Mouse (Mus musculus) gastrocnemius, adult 18-20 months (tissue): ENCODE data around the gene Ccdc134. TPM values are rescaled to one million over a fixed set of nuclear protein-coding genes. Genes with fewer than 3 reads are reported as not detected.
A peak's percentile ranks its signal among the peaks of the same experiment; 100 is the strongest.

Source experiments
- DNase-seq: peaks from one replicate; pipeline ENCODE4 v3.0.0; 2021; ENCODE audit warnings: low spot score
- total RNA-seq, 2 experiments: library from RNA; stranded (reverse); gene quantifications; 2 replicates each; pipeline ENCODE4 v1.2.3; 2021

The Ccdc134 gene
- total RNA-seq, 2 experiments from 2014 or later = 8.8 to 10.1 TPM

DNA sequence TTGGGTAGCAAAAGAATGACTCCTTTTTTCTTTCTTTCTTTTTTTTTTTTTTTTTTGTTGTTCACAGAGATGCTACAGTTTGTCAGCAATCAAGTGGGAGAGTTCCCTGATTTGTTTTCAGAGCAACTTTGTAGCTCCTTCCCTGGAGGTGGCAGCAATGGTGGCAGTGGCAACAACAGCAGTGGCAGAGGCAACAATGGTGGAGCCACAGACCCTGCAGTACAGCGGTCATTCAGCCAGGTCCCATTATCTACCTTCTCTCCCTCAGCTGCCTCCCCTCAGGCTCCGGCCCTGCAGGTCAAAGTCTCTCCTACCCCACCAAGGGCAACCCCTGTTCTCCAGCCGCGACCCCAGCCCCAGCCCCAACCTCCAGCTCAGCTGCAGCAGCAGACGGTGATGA, 41.9 kb downstream of the Ccdc134 start:
- no peak for DNase-seq

- no peak for DNase-seq
Observed at GRCm38 (mm10) chr15:82170437-82171377, 43.0 kb downstream of the Ccdc134 start.

DNA sequence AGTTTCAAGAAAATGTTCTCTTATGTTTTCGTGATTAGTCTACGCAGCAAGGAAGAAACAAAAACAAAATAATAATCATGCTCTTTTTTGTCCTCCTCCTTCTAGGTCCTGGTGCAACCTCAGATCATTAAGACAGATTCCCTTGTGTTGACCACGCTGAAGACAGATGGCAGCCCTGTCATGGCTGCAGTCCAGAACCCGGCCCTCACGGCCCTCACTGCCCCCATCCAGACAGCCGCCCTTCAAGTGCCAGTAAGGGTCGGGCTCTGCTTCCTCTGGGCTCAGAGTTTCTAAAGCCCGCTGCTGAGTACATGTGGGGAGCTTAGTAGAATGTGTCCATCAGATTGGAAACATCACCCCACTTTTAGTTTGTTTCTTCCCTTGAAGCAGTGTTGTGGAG, 44.9 kb downstream of the Ccdc134 start:
- DNase-seq = no peak

- no peak for DNase-seq
Observed at GRCm38 (mm10) chr15:82175091-82175490, 47.4 kb downstream of the Ccdc134 start.

GRCm38 (mm10) chr15:82177743-82178290, 50.1 kb downstream of the Ccdc134 start:
- DNase-seq = no peak

- DNase-seq = no peak
Observed at GRCm38 (mm10) chr15:82181131-82181530, 53.4 kb downstream of the Ccdc134 start.

DNA sequence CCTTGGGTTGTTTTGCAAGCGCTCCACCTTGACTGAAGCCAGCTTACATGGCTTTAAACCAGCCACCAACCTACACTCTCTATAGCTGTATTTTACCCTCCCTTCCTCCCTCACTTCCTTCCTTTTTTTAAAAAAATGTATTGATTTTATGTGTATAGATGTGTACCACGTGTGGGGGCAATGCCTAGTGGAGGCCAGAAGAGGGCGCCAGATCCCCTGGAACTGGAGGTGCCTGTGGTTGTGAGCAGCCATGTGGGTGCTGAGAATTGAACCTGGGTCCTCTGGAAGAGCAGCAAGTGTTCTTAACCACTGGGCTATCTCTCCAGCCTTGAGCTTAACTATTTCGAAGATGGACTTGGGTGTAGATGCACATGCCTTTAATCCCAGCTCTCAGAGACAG, 54.6 kb downstream of the Ccdc134 start:
- no peak for DNase-seq

DNA sequence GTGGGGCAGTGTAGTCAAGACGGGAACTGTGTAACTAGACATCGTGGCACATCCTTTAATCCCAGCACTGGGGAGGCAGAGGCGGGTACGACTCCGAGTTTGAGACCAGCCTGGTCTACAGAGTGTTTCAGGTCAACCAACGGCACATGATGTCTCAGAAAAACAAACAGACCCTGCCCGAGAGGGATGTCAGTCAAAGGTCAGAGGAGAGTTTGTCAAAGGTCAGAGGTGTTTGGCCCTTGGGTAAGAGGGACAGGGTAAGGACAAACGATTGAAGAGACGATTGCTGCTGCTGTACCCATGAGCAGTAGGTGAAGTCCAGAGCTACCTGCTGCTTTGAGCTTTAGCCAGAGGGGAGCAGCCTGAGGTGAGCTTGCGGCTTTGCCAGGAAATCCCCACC, 55.9 kb downstream of the Ccdc134 start:
- DNase-seq = no peak

GRCm38 (mm10) chr15:82184183-82184582, 56.5 kb downstream of the Ccdc134 start:
- DNase-seq = no peak

DNA sequence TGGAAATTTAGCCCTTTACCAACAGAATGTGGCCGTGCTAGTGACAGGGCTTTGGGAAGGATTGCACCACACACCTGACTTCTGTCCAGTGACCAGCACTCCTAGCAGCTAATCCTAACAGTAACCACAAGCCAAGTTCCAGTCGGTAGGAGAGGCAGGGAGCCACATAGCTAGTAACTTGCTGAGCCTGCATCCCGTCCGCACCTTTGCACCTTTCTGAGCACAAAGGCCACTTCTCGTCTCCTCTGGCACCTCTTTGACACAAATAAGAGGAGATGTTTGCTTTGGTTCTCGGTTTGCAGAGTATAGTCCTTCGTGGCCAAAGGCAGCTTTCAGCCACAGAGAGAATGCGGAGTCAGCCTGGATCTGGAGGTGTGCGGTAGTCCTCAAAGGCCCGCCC, 56.9 kb downstream of the Ccdc134 start:
- DNase-seq = no peak

DNA sequence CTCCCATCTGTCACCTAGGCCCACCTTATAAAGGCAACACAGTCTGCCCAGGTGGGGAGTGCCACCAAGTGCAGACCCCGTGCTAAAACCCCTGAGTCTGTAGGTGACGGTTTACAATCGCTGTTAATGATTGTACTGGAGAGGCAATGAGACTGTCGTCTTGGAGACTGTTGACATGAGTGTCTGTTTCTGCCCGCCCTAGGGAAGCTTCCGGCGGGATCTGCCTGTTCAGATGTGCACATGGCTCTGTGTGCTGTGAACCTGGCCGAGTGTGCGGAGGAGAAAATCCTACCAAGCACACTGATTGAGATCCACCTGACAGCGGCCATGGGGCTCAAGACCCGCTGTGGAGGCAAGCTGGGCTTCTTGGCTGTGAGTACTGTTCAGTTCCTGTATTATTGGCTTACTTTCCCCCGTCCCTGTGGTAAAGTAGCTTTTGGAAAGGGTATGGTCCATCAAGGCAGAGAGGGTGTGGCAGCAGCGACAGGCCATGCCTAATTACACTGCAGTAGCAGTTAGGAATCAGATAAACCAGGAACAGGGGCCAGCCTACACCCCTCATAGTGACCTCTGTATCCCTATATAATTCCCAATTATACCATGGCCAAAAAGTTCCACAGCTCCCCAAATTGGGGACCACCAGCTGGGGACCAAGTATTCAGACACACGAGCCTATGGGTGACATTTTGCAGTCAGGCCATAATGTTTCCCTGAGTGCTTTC, 57.5 kb downstream of the Ccdc134 start:
- no peak for DNase-seq

DNA sequence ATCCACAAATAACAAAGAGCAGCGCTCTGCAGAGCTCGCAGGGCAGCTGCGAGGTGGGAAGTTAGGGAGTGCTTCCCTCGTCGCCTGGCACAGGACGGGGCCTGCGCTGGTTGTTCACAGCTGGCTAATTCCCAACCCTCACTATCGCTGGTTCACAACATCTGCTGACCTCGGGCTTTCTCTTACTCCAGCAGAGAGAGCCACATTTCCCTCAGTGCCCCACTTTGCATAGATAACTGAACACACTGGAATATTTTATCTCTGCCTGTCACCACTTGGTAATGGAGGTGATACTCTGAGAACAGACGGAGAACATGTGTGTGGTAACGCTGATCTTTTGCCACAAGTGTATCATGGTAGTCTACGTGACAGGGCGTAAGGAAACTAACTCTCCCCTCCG, 58.4 kb downstream of the Ccdc134 start:
- DNase-seq = no peak

GRCm38 (mm10) chr15:82186931-82187330, 59.2 kb downstream of the Ccdc134 start:
- DNase-seq = no peak

DNA sequence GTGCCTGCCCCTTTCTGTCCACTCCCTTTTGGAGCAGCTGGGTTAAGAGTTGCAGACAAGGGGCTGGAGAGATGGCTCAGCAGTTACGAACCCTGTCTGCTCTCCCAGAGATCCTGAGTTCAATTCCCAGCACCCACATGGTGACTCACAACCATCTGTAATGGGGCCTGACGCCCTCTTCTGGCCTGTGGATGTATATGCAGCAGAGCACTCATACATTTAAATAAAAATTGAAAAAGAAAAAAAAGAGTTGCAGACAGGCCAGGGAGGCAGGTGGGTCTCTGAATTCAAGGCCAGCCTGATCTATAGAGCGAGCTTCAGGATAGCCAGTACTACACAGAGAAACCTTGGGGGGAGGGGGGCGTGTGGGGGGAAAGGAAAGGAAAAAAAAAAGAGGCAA, 59.7 kb downstream of the Ccdc134 start:
- DNase-seq = no peak

DNA sequence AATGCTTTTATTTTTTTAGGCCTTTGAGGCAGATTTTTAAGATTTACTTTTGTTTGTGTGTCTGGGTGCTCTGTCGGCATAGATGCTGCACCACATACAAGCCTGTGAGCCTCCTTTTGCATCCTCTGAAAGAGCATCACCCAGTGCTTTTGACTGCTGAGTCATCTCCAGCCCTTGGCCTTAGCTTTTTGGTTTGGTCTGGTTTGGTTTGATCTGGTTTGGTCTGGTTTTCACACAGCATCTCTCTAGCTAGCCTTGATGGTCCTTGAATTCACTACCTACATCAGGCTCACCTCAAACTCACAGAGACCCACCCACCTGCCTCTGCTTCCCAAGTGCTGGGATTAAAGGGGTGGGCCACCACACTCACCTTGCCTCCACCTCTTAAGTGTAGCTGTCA, 60.2 kb downstream of the Ccdc134 start:
- no peak for DNase-seq

- peak; percentile 61 for DNase-seq
Observed at GRCm38 (mm10) chr15:82188481-82189240, 60.9 kb downstream of the Ccdc134 start.

Other genes with a start within 250 kb of the Ccdc134 start
- gene Polr3h, start 201.7 kb upstream of the Ccdc134 start, total RNA-seq = 1 to 10 TPM; 5.8 to 7.2 TPM
- 1 to 10 TPM; 1.0 to 1.5 TPM for gene Csdc2, start 191.2 kb upstream of the Ccdc134 start, total RNA-seq
- gene Pmm1, start 167.0 kb upstream of the Ccdc134 start, total RNA-seq = 10 to 100 TPM; 14.1 to 16.7 TPM
- gene 1700029P11Rik, start 147.4 kb upstream of the Ccdc134 start, total RNA-seq = not detected
- 10 to 100 TPM; 22.9 to 25.3 TPM for gene Xrcc6, start 140.1 kb upstream of the Ccdc134 start, total RNA-seq
- 10 to 100 TPM; 16.7 to 17.6 TPM for gene Desi1, start 94.1 kb upstream of the Ccdc134 start, total RNA-seq
- 10 to 100 TPM; 48.7 to 51.4 TPM for gene Snu13, start 80.3 kb upstream of the Ccdc134 start, total RNA-seq
- not detected for gene 4930407I10Rik, start 68.8 kb upstream of the Ccdc134 start, total RNA-seq
- under 1 TPM in 1 of 2 experiments, not detected in 1; 0.09 TPM for gene Mei1, start 57.9 kb upstream of the Ccdc134 start, total RNA-seq
- 10 to 100 TPM in 1 of 2 experiments, 1 to 10 TPM in 1; 9.9 to 12.9 TPM for gene Srebf2, start 19.3 kb downstream of the Ccdc134 start, total RNA-seq
- not detected for gene Shisa8, start 84.9 kb downstream of the Ccdc134 start, total RNA-seq
- gene Tnfrsf13c, start 96.4 kb downstream of the Ccdc134 start, total RNA-seq = not detected
- gene Cenpm, start 116.8 kb downstream of the Ccdc134 start, total RNA-seq = not detected
- not detected for gene 1500009C09Rik, start 124.5 kb downstream of the Ccdc134 start, total RNA-seq
- gene Sept3, start 147.0 kb downstream of the Ccdc134 start, total RNA-seq = under 1 TPM; 0.32 to 0.55 TPM
- not detected for gene Wbp2nl, start 171.0 kb downstream of the Ccdc134 start, total RNA-seq
- 10 to 100 TPM in 1 of 2 experiments, 1 to 10 TPM in 1; 8.7 to 10.0 TPM for gene Naga, start 211.0 kb downstream of the Ccdc134 start, total RNA-seq
- under 1 TPM; 0.23 to 0.26 TPM for gene Pheta2, start 211.0 kb downstream of the Ccdc134 start, total RNA-seq
- 100 to 1,000 TPM; 123 to 154 TPM for gene Smdt1, start 211.0 kb downstream of the Ccdc134 start, total RNA-seq
- gene Ndufa6, start 226.4 kb downstream of the Ccdc134 start, total RNA-seq = 100 to 1,000 TPM; 481 to 494 TPM